Mouse (Mus musculus) gastrocnemius, postnatal 14 days (tissue): Measurements from ENCODE around the gene Btbd16. TPM values are rescaled to one million over a fixed set of nuclear protein-coding genes. Genes with fewer than 3 reads are reported as not detected.
A peak's percentile ranks its signal among the peaks of the same experiment; 100 is the strongest.

Experiments
- DNase-seq: peaks from one replicate; pipeline ENCODE4 v3.0.0; 2021; ENCODE audit warnings: mixed read lengths
- intact Hi-C: fragments of 180-260 bp; cut with DNase I; formaldehyde crosslinking; loops from one replicate; pipeline ENCODE4 v1.15.1; 2025; ENCODE audit warnings: low total_unique reads
- total RNA-seq, 2 experiments: library from RNA; stranded (reverse); gene quantifications; 2 replicates each; pipeline ENCODE4 v1.2.3; 2021

The Btbd16 gene
- total RNA-seq, 2 experiments from 2014 or later: 0.14 TPM; not detected in 1

DNA sequence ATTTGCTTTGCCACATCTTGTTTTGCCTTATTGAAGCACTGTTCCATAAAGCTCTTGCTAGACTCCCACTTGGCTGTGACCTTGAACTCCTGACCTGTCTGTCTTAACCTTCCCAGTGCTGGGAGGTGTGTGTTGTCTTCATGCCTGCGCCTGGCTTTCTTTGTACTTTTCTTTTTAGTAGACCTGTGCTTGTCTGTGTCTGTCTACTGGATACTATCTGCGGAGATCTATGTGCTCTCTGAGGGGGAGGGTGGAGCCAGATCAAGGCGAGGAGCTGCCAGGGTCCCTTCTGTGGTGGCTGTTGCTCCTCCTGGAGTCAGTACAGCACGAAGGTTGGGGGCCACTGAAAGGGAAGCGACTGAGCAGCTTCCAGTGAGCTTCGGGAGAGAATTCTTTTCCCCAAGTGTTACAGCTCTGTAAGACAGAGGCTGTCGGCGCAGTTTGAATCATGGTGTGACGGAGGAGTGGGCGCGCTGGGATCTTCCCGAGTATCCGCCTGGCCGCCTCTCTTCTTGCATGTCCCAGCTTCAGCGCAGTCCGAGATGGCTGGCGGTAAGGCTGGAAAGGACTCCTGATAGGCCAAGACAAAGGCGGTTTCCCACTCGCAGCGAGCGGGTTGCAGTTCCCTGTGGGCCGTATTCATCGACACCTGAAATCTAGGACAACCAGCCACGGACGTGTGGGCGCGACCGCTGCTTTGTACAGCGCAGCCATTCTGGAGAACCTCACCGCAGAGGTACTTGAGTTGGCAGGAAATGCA is 7.3 kb upstream of the Btbd16 start:
- intact Hi-C loops: no loop called here
- no peak for DNase-seq

- intact Hi-C loops: no loop called here
- DNase-seq: no peak
Measured at GRCm38 (mm10) chr7:130768151-130768550, 5.7 kb upstream of the Btbd16 start.

DNA sequence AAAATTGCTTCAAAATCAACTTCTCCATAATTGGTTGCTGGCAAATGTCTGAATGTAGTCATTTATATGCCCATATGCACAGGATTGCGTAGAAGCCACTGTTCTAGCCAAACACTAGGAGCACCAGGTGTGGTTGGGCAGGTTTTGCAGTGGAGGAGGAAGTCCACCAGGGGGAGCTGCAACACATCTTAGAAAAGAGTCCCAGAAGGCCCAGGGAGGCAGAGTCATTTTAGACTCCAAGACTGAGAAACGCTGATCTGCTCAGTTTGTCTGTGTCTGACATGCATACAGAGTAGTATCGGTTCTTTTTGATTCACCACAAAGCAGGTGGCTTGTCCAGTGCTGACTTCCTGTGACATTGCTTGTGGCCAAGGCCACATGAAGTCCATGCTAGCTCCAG is 3.2 kb upstream of the Btbd16 start:
- DNase-seq: peak; percentile 74
- intact Hi-C loops: no loop called here

DNA sequence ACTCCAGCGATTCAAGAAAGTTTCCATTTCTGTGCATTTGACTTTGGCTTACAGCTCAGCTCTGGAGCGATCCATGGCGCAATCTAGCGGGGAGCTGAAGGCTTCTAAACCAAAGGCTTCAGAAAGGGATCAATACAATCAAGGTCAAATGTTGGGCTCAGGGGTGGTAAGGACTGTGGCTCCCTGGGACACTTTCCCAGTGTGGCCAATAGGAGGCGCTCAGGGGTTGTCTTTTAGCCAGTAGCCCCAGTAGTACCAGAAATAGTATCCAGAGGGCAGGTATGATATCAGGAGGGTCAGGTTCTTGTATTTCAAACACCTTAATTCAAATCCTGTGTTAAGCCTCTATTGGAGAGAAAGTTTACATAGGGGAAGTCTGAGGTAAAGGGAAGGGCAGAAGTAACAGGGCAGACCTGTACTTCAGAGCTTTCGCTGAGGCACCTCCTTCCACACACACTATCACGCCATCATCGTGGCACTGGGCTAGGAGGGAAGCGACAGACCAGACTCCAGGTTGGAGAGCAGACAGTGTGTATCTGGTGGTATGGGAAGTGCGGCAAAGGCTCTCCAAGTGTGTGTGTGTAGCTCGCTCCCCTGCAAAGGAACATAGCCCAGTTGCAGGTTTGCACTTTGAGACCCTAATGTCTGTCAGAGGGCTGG is 568 bp upstream of the Btbd16 start:
- DNase-seq: peak; percentile 30
- intact Hi-C loops: loop anchor here (2.0 kb wide), 1 partner anchor 144 kb away; no protein-coding TSS in a partner anchor

DNA sequence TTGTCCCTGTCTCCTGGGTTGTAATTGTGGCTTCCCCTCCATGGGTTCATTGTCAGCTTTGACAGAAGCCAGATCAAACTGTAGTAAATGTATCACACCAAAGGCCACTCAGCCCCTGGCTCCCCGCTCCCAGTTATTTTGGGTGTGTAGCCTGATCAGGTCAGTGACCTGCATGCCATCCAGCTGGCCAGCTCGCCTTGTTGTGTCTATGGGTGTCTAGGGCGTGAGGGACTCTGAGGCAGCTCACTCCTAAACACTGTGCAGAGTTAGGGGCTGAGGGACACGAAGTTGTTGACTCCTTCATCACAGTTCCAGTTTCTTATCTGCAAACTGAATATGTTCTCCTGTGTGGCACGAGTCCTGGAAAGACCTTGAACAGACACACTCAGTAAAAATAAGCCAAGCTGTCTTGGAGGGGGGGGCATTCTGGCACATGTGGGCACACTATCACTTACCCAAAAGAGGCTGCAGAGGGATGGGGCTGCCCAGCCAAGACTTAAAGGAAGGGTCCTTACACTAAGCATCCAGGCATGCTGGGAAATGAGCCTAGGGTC is 7.1 kb downstream of the Btbd16 start:
- no peak for DNase-seq
- intact Hi-C loops: loop anchor here (5.0 kb wide), 1 partner anchor 46 kb away; no protein-coding TSS in a partner anchor

- DNase-seq: no peak
- intact Hi-C loops: loop anchor here (5.0 kb wide), 1 partner anchor 45 kb away; no protein-coding TSS in a partner anchor
Measured at GRCm38 (mm10) chr7:130782501-130783050, 8.7 kb downstream of the Btbd16 start.

DNA sequence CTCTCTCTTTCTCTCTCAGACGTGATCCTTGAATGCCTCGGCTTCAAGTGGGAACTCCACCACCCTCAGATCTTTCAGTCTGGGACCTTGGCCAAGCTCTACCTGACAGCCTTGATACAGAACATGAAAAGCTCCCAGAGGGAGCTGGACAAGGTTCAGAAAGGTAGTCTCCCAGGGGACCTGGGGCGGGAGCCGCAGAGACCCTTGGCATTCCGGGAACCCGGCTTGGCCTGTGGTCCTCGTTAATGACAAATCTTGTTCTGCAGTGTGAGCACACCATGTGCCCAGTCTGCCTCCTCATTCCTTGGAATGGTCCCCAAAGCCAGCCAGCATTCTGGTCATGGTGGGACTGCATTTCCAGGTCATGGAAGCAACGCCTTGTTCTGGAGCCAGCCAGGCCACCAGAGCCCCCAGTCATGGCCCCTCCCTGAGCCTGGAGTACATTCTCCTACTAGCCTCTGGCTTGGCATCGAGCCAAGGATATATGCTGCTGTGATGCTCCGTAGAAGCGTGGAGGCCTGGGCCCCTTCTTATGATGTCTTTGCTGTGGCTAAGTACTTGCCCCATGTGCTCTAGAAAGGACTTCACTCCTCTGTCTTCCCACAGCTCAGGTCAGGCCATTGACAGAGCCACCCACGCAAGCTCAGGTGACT is 12.2 kb downstream of the Btbd16 start:
- intact Hi-C loops: no loop called here
- DNase-seq: no peak

DNA sequence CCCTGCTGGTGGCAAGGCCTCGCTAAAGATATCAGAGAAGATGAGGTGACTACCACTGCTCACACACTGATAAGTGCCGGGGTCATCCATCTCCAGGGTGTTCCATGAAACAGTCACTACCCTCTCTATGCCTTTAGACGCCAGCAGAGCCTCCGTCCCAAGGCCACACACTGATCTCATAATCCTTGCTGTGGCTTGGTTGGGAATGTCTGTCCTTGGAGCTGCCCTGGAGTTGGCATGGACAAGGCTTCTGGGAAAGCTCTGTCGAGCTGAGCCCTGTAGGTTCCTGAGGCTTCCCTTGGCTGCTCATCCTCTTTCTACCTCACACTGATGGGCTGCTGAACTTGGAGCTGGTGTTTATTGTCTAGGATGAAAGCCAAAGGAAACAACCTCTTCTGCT is 12.8 kb downstream of the Btbd16 start:
- intact Hi-C loops: no loop called here
- no peak for DNase-seq

GRCm38 (mm10) chr7:130787537-130787936 is 13.7 kb downstream of the Btbd16 start:
- intact Hi-C loops: no loop called here
- DNase-seq: no peak

GRCm38 (mm10) chr7:130788950-130789349 is 15.1 kb downstream of the Btbd16 start:
- intact Hi-C loops: no loop called here
- DNase-seq: no peak

GRCm38 (mm10) chr7:130789456-130789855 is 15.6 kb downstream of the Btbd16 start:
- intact Hi-C loops: no loop called here
- no peak for DNase-seq

GRCm38 (mm10) chr7:130793671-130794070 is 19.8 kb downstream of the Btbd16 start:
- no peak for DNase-seq
- intact Hi-C loops: no loop called here

GRCm38 (mm10) chr7:130796786-130797185 is 22.9 kb downstream of the Btbd16 start:
- intact Hi-C loops: no loop called here
- no peak for DNase-seq

GRCm38 (mm10) chr7:130797524-130797923 is 23.7 kb downstream of the Btbd16 start:
- DNase-seq: no peak
- intact Hi-C loops: no loop called here

- intact Hi-C loops: no loop called here
- no peak for DNase-seq
Measured at GRCm38 (mm10) chr7:130799418-130799817, 25.5 kb downstream of the Btbd16 start.

- DNase-seq: no peak
- intact Hi-C loops: no loop called here
Measured at GRCm38 (mm10) chr7:130800681-130801080, 26.8 kb downstream of the Btbd16 start.

DNA sequence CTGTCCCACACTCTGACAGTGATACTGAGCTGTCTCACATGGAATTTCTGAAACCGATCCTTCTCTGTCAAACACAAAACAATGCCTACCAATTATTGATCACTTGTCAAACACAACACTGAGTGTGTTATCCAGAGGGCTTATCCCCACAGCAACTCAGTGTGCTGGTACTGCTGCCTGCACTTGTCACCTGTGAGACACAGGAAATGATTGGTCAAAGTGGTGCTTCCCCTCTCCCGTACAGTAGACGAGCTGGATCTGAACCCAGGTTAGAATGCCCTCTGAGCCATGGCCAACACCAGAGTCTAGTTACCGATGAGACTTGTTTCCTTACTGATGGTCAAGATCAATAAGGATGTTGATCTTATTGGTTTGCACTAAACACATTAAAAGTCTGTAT is 27.9 kb downstream of the Btbd16 start:
- no peak for DNase-seq
- intact Hi-C loops: no loop called here

DNA sequence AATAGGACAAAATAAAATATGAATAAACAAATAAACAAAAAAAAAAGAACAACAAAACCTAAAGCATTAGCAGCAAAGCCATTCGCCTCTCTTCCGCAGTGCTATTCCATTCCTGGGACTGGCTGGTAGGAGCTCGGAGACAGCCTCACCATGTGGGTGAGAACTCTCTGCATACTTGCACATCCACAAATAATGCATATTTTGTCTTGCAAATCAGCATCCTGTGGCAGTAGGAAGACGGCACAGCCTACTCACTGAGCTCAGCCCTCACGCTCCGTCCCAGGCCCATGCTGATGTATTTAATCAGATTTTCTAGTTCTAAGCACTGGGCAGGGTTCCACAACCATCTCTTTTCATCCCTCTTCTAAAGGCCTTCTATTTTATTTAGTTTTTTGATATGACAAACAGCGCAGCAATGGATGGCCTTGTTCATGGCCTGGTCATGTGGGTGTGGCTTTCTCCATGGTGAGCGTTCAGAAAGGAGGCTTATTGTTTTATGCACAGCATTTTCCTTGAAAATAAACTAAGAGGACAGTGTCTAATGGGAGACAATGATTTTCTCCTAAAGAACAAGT is 29.5 kb downstream of the Btbd16 start:
- DNase-seq: no peak
- intact Hi-C loops: no loop called here

DNA sequence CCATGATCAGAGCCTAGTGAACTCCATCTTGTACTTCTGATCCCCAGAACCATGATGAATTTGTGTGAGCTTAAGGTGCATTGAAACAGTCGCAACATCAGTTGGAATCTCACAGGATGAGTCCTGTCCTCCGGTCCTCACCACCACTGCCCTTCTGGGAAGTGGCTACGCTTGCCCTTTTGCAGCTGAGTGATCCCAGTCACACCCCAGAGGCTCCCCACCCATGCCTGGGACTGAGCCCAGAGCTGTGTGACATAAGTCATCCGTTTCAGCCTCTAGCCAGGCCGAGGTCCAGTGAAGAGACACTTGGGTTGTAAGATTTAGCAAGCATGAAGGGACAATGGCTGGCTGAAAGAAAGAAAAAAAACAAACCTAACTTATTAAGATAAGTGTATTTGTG is 31.1 kb downstream of the Btbd16 start:
- intact Hi-C loops: no loop called here
- DNase-seq: peak; percentile 22

DNA sequence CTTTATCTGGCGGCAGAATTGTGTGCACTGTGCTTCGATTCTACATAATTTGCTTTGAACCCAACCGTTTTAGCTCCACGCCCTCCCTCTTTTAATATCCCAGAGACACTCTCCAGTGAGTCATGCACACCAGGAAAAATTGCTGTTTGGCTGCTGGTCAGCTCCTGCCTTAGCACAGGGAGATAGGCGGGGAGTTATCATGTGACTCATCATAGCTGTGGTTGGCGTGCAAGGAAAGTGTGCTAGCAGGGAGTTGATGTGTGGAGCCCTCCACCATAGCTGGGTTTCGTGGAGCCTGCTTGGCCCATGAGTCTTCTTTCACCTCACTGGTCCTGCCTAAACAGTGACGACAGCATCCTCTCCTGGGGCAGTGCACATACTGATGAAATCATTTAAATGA is 33.9 kb downstream of the Btbd16 start:
- peak; percentile 68 for DNase-seq
- intact Hi-C loops: no loop called here
